Mouse (Mus musculus) frontal cortex, postnatal 14 days (tissue): ENCODE measurements at regions not wholly inside any gene's neighbourhood (a gene's known extent, or its start where the extent isn't known, plus 50 kb on each side); places are given as distances from the start of the nearest gene placed in this dataset.

Experiments used
- DNase-seq, 2 experiments: peaks; one replicate each; pipeline ENCODE4 v3.0.0; 2022; ENCODE audit warnings: low spot score in 2 of 2

- DNase-seq, result peak in 1 of 2 experiments; percentile 6
Observed at GRCm38 (mm10) chr2:159019921-159020534, 225.4 kb downstream of the Dhx35 start.

GRCm38 (mm10) chr2:159032147-159032546 lies 237.5 kb downstream of the Dhx35 start:
- no peak for DNase-seq

DNA sequence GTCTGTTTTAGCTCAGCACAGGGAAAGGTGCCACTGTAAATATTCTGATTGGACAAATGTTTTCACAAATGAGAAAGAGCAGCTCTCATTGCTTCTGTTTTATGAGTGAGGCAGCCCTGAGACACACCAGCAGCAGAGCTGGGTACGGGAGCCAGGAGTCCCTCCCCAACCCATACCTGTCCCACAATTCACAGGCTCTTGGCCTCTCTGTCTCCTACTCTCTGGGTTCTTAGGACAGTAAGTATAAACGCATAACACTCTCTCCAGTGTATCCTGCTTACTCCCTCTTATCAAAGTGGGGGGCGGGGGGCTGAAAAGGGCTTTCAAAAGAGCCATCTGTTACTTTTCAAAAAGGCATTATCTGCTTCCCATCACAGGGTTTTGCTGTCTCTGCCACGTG lies 245.3 kb downstream of the Dhx35 start:
- DNase-seq, result no peak

DNA sequence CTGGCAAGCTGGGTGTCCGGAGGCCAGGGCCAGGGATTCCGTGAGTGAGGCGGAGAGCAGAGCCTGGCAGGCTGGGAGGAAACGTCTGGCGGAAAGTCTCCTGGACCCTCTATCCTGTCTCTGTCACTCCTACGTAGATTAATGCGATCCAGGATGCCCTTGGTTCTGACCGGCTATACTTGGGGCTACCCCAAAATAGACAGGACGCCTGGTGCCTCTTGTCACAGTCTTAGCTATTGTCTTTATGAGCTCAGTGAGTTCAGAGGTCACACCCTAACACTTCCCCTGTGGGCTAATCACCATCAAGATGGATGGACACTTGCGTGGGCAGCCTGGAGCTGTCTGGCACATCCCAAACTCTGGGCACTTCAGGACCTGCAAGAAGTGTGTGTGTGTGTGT lies 258.9 kb downstream of the Dhx35 start:
- DNase-seq, result no peak

GRCm38 (mm10) chr2:159053936-159054335 lies 259.3 kb downstream of the Dhx35 start:
- peak; percentile 13 to 62 for DNase-seq

- DNase-seq, result no peak
Observed at GRCm38 (mm10) chr2:159054451-159054850, 259.8 kb downstream of the Dhx35 start.

- DNase-seq, result no peak
Observed at GRCm38 (mm10) chr2:159055780-159056179, 261.2 kb downstream of the Dhx35 start.

- no peak for DNase-seq
Observed at GRCm38 (mm10) chr2:159056960-159057359, 262.4 kb downstream of the Dhx35 start.

GRCm38 (mm10) chr2:159057506-159057905 lies 262.9 kb downstream of the Dhx35 start:
- no peak for DNase-seq

DNA sequence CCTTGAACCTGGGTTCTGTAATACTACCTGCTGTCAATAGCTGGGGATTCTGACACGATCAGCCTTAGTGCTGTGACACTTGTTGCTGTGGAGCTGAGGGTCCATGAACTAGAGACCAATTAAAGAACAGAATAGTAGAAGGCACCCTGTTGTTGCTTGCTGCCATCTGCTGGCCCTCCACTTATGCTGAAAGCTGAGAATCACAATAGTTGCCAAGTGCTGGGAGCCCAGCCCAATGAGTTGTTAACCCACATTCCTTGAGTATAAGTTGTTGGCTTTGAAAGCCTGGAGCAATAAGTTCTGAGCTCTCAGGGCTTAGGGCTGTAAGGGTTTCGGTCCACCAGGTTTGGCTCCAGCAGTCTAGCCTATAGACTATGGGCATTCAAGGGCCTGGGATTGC lies 267.7 kb downstream of the Dhx35 start:
- no peak for DNase-seq

DNA sequence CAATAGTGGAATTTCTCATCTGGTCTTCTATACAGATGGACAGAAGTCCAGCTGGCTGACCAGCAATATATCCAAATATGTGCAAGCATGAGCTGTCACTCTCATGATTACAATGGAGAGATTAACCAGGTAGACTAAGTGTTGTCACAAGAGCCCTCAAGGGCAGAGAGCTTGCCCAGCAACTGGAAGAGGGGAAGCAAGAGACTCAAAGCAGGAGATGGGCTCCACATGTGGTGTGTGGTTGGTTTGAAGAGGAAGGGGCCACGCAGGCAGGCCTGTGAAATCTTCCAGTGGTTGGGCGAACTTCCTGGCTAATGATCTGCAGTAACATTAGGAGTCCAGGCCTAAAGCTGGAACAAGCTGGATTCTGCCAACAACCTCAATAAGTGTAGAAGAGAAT lies 268.1 kb downstream of the Dhx35 start:
- no peak for DNase-seq

DNA sequence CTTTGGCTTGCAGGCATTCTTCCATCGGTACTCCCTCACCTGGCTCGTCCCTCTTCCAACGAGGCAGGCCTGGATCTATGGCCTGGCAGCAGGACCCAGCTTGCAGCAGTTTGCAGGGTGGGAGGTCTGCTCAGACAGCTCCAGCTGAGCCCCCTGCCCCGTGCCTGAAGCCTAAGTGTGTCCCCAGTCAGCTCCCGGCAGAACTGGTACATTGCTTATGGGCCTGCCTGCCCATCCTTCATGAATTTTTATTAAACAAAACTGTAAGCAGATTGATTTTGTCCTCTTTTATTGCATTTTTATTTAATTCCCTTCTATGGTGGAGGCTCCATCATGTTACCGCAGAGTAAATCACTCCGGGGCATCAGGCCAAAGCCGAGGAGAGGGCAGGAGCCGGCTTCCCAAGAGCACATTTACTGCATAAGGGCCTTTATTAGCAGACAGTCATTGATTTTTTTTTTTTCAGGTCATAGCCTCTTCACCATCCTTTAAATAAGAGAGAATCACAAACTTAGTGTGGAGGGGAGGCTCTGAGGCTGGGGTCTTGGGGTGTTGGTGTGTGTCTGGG lies 269.9 kb downstream of the Dhx35 start:
- no peak for DNase-seq

DNA sequence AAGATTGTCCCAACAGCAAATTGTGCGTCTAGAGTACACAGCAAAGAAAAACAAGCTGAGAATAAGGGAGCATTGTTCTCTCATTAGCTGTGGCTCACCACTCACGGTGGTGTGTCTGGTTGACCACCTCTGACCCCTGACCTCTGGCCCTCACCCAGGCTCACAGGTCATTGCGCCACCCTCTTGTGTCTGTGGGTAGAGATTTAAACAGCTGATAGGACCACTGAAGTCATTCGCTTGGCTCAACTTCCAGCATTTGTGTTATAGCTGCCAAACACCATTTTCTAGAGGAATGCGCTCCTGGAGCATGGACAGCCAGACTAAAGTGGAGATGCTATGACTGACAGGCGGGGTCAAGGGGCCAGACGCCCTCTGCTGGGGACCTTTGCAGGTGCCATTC lies 272.9 kb downstream of the Dhx35 start:
- DNase-seq, result no peak

GRCm38 (mm10) chr2:159068303-159069020 lies 273.9 kb downstream of the Dhx35 start:
- no peak for DNase-seq

- DNase-seq, result no peak
Observed at GRCm38 (mm10) chr2:159069180-159069579, 274.6 kb downstream of the Dhx35 start.

DNA sequence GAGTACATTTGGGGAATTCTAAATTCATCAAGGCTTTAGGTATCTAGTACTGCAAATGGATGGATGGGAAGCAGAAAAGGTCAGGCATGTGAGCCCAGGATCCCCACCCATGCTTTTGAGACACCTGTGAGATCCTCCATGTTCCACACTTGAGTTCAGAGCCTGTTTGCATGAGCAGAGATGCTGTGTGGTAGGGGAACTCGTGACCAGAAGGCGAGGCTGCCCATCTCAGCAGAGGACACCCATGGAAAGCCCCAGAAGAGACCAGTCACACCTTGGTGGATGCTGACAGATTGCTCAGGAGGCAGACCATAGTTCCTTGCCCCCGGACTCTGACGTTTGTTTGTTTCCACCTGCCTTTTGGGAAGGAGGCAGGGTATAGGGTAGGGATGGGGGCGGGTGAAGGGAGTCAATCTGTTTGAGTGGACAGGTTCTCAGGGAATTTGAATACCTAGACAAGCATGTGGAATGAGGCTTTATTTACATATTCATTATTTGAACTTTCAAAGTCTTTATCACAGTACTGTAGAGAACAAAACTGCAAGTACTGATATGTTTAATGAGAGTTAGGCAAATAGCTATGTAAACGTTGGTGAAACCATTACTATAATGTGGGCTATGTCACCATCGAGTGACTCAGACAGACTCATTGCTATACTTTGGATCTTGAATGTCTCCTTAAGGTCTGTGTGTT lies 278.5 kb downstream of the Dhx35 start:
- no peak for DNase-seq

GRCm38 (mm10) chr2:159079836-159080235 lies 285.2 kb downstream of the Dhx35 start:
- DNase-seq, result no peak

DNA sequence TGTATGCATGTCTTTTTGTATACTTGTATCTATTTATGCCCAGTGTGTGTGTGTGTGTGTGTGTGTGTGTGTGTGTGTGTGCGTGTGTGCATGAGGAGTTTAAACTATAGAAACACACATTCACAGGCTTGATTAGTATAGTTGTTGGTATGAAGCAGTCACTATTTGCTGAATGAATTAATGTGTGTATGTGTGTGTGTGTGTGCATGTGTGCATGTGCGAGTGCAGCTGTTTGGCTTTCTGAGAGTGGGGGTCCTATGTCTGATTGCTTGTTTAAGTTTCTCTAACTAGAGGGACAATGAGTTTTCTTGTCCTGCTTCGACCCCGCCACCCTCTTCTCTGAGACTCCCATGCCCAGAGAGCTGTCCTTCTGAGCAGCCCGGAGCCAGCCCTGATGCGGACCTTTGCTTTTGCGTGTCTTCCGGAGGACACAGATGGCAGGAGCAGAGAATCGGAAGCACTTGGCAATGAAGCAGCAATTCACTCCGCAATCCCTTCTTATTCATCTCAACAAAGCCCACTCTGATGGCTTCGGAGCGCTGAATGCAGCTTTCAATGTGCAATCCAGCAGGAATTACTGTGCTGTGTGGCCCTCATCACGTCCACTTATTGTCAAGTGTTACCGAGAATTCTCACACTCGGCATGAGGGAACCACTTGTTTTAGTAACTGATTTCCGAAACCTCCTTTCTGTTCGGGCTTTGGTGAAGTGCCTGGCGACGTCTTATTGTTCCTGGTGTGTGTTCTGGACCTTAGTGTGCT lies 286.4 kb downstream of the Dhx35 start:
- DNase-seq, result peak; percentile 23 to 43

DNA sequence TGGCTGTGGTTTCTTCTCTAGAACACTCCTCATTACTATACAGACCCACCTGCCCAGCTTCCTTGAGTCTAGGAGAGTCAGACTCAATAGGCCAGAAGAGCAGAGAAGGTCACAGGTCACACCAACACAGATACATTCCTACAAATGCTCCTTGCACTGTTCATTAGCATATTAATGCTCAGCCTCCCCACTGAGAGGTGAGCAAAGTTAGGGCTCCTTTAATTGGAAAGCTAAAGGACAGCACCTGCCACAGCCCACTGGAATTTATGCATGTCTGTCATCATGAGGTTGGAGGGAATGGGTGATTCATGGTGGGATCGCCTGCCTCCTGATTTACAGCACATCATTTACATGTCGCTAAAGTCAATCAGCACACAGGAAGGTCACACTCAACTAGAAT lies 292.2 kb downstream of the Dhx35 start:
- DNase-seq, result no peak

DNA sequence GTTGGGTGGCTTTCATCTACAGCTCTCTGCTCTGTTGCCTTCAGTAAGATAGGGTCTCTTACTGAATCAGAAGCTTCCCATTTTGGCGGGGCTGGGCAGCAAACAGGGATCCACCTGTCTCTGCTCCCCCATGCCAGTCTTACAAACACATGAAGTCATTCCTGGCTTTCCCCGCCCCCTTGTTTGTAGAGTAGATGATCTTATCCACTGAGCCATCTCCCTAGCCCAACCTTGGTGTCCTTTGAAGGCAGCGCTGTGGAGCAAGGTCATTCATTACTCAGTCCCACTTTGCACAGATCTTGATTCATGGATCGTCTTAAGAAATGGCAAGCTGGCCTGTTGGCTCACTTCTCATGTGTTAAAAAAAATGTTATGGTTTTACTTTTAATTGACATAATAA lies 293.6 kb downstream of the Dhx35 start:
- DNase-seq, result no peak

GRCm38 (mm10) chr2:159096667-159097066 lies 302.1 kb downstream of the Dhx35 start:
- no peak for DNase-seq

DNA sequence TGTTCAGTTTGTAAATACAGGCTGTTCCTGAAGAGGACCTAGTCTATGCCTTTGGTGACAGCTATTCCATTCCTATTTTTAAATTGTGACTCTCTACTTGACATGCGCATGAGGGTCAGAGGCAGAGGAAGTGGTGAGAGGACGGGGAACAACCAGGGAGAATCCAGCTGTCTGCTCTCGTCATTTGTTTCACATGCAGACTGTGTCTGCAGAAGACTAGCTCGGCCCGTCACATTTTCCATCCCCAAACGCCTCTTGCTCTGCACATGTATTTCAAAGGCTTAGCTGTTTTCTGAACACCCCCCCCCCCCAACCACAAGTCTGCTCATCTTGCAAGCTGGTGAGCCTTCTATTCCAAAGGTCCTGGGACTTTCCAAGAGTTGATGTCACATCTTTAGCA lies 339.4 kb downstream of the Dhx35 start:
- no peak for DNase-seq
